Mouse (Mus musculus) liver, adult 2 months (tissue): ENCODE measurements around the gene Dhx38. TPM values are rescaled to one million over a fixed set of nuclear protein-coding genes. Genes with fewer than 3 reads are reported as not detected.

Experiments used
- DNase-seq: peaks from one replicate; pipeline ENCODE4 v3.0.0-alpha.2; 2011; ENCODE audit warnings: low read depth, low spot score; ENCODE audit errors: extremely low read depth
- H3K27ac ChIP-seq: fragments of 200-500 bp; replicated peaks from 2 replicates; pipeline ENCODE4 v1.5.1; 2012; ENCODE audit warnings: low read depth, mild to moderate bottlenecking, control low read depth, inconsistent platforms, low read length; ENCODE audit not compliant: insufficient read depth
- H3K27me3 ChIP-seq: fragments of 200-500 bp; 2 replicates; pipeline ENCODE4 v1.6.1; 2012; ENCODE audit warnings: mild to moderate bottlenecking, moderate library complexity, low read length, inconsistent platforms; ENCODE audit not compliant: control insufficient read depth, insufficient read depth
- H3K36me3 ChIP-seq: fragments of 200-500 bp; 2 replicates; pipeline ENCODE4 v1.6.1; 2012; ENCODE audit warnings: low read length, inconsistent platforms; ENCODE audit not compliant: control insufficient read depth, insufficient read depth
- H3K4me1 ChIP-seq: fragments of 200-500 bp; 2 replicates; pipeline ENCODE4 v1.6.1; 2011; ENCODE audit warnings: low read length; ENCODE audit not compliant: control insufficient read depth, insufficient read depth
- H3K4me3 ChIP-seq: fragments of 200-500 bp; 2 replicates; pipeline ENCODE4 v1.5.1; 2011; ENCODE audit warnings: low read depth, mild to moderate bottlenecking, control low read depth, low read length, moderate library complexity; ENCODE audit not compliant: insufficient read depth
- H3K79me2 ChIP-seq: fragments of 200-500 bp; 2 replicates; pipeline ENCODE4 v1.6.1; 2012; ENCODE audit warnings: inconsistent platforms, mild to moderate bottlenecking, low read length, moderate library complexity; ENCODE audit not compliant: control insufficient read depth, insufficient read depth
- H3K9ac ChIP-seq: fragments of 200-500 bp; 2 replicates; pipeline ENCODE4 v1.6.1; 2012; ENCODE audit warnings: low read depth, mild to moderate bottlenecking, control low read depth, inconsistent platforms, low read length
- CTCF ChIP-seq: fragments of 200-500 bp; IDR thresholded peaks from 2 replicates; pipeline ENCODE4 v1.5.1; 2011; ENCODE audit warnings: low read depth, low read length, control low read depth
- POLR2A ChIP-seq: fragments of 200-500 bp; IDR thresholded peaks from 2 replicates; pipeline ENCODE4 v1.6.1; 2011; ENCODE audit warnings: low read length, control low read depth; ENCODE audit not compliant: insufficient read depth; ENCODE audit errors: extremely low read depth
- WGBS: fragments of 180-500 bp; shearing (Covaris S2); methylation state at CpG from one replicate; pipeline ENCODE4 v1.1.7; 2018; 5-methylcytosine and 5-hydroxymethylcytosine counted together
- polyA plus RNA-seq: library from polyadenylated mRNA; depleted of rRNA; stranded (reverse); fragments of >200 nt; gene quantifications from 2 replicates; pipeline ENCODE4 v1.2.3, GENCODE M21; 2012; rRNA removed
- total RNA-seq: library from RNA; depleted of rRNA; stranded (reverse); fragments of >200 nt; gene quantifications from 2 replicates; pipeline ENCODE4 v1.2.3, GENCODE M21; 2014; rRNA removed

Dhx38 gene
- total and polyA plus RNA-seq, 2 experiments = 6.9 to 10.2 TPM

DNA sequence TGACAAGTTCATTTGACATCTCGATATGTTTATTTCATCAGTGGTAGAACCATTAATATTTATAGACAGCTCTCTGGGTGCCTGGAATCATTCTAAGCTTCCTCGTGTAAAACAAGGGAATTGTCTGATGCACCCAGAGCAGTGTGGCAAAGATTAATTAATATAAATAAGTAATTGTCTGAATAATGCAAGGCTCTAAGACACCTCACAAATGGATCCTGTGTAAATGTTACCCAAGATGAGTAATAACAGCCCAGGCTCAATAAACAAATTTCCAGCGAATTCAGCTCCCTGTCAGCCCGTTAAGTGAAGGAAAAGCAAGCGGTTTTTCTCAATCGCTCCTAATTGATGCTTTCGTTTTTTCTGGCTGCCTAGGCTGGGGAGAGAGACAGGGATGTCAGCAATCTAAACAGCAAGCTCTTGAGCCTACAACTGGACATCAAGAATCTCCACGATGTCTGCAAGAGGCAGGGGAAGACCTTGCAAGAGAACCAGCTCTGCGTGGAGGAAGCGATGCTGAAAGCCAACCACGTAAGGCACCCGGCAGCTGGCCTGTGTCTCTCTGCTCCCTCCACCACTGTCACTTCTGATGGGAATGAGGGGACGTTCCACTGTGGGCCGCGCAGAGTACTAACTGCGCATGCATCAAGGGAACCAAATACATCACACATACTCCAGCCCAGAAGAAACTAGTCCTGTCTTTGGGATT is 66.5 kb downstream of the Dhx38 start:
- 88% methylated on average over 16 of the region's 16 CpGs for WGBS
- Histone ChIP-seq H3K4me3 (no peak overlapping the region), H3K9ac (no peak overlapping the region), H3K36me3 (no peaks in the 10 kb centered on the region), H3K27me3 (no peaks in the 10 kb centered on the region), H3K4me1 (no peaks in the 10 kb centered on the region), H3K79me2 (no peaks in the 10 kb centered on the region), H3K27ac (no peak overlapping the region)
- TF ChIP-seq CTCF (no peak), POLR2A (no peak)
- no peak for DNase-seq

Other genes starting within 250 kb of the Dhx38 start
- not detected in 2 replicates for gene Pmfbp1, start 71.8 kb downstream of the Dhx38 start, total RNA-seq
- 0.02 TPM in 1 of 2 replicates, not detected in the other for gene Pmfbp1, start 71.8 kb downstream of the Dhx38 start, polyA plus RNA-seq
- gene Txnl4b, start within 50 bp of the Dhx38 start, total RNA-seq = 9.7 and 9.9 TPM in 2 replicates
- gene Txnl4b, start within 50 bp of the Dhx38 start, polyA plus RNA-seq = 5.3 and 6.6 TPM in 2 replicates
- 2,096 and 2,327 TPM in 2 replicates for gene Hp, start 13.3 kb upstream of the Dhx38 start, total RNA-seq
- gene Hp, start 13.3 kb upstream of the Dhx38 start, polyA plus RNA-seq = 2,417 and 2,600 TPM in 2 replicates
- gene Dhodh, start 42.8 kb upstream of the Dhx38 start, total RNA-seq = 7.5 and 10.9 TPM in 2 replicates
- gene Dhodh, start 42.8 kb upstream of the Dhx38 start, polyA plus RNA-seq = 12.0 and 14.0 TPM in 2 replicates
- 0.07 TPM in 1 of 2 replicates, not detected in the other for gene Pkd1l3, start 48.7 kb upstream of the Dhx38 start, total RNA-seq
- gene Pkd1l3, start 48.7 kb upstream of the Dhx38 start, polyA plus RNA-seq = not detected in 2 replicates
- gene Ist1, start 127.4 kb upstream of the Dhx38 start, total RNA-seq = 31.8 and 31.9 TPM in 2 replicates
- 24.6 and 26.1 TPM in 2 replicates for gene Ist1, start 127.4 kb upstream of the Dhx38 start, polyA plus RNA-seq
- 1.7 and 1.8 TPM in 2 replicates for gene Zfp821, start 139.7 kb upstream of the Dhx38 start, total RNA-seq
- 0.73 and 0.97 TPM in 2 replicates for gene Zfp821, start 139.7 kb upstream of the Dhx38 start, polyA plus RNA-seq
- 6.3 and 7.5 TPM in 2 replicates for gene Atxn1l, start 171.9 kb upstream of the Dhx38 start, total RNA-seq
- gene Atxn1l, start 171.9 kb upstream of the Dhx38 start, polyA plus RNA-seq = 5.9 and 6.2 TPM in 2 replicates
- gene Ap1g1, start 212.7 kb upstream of the Dhx38 start, total RNA-seq = 54.8 and 57.8 TPM in 2 replicates
- gene Ap1g1, start 212.7 kb upstream of the Dhx38 start, polyA plus RNA-seq = 28.0 and 28.2 TPM in 2 replicates